Mouse (Mus musculus): Measurements from ENCODE around the gene Runx2. TPM values are rescaled to one million over a fixed set of nuclear protein-coding genes. Genes with fewer than 3 reads are reported as not detected.
A peak's percentile ranks its signal among the peaks of the same experiment; 100 is the strongest.

Runx2 gene
- polyA plus RNA-seq, 1 experiment from 2014 or later: 3.0 TPM

GRCm38 (mm10) chr17:44818825-44819224 is 4.2 kb upstream of the Runx2 start:
- ATAC-seq (ENCODE audit: low FRiP score) (no peak), DNase-seq (ENCODE audit: low spot score) (no peak)
- Histone ChIP-seq H3K27ac (ENCODE audit: low read depth, low read length) (no peak overlapping the region), H3K36me3 (ENCODE audit: control insufficient read depth, insufficient read depth, low read length) (no peaks in the 10 kb centered on the region), H3K9ac (ENCODE audit: low read depth, low read length) (no peak overlapping the region), H3K9me3 (ENCODE audit: control insufficient read depth, low read length) (no peaks in the 10 kb centered on the region), H3K27me3 (ENCODE audit: control insufficient read depth, insufficient read depth, low read length) (no peaks in the 10 kb centered on the region), H3K4me2 (replicated peaks; ENCODE audit: low read depth, low read length) (no peak overlapping the region), H3K4me3 (ENCODE audit: low read depth, low read length) (no peak overlapping the region), H3K4me1 (replicated peaks; ENCODE audit: control insufficient read depth, insufficient read depth, low read length) (no peaks in the 10 kb centered on the region)
- WGBS: 86% methylated on average over 2 of the region's 2 CpGs

GRCm38 (mm10) chr17:44807031-44807430 is 7.6 kb downstream of the Runx2 start:
- no peak overlapping the region for H3K4me2 ChIP-seq (replicated peaks; ENCODE audit: low read depth, low read length)
- no peaks in the 10 kb centered on the region for H3K36me3 ChIP-seq (ENCODE audit: control insufficient read depth, insufficient read depth, low read length)
- H3K4me3 ChIP-seq (ENCODE audit: low read depth, low read length): no peak overlapping the region
- no peaks in the 10 kb centered on the region for H3K4me1 ChIP-seq (replicated peaks; ENCODE audit: control insufficient read depth, insufficient read depth, low read length)
- ATAC-seq (ENCODE audit: low FRiP score) (no peak), DNase-seq (ENCODE audit: low spot score) (no peak)
- H3K9ac ChIP-seq (ENCODE audit: low read depth, low read length): no peak overlapping the region
- WGBS: 100% methylated on average over 1 of the region's 1 CpGs
- H3K9me3 ChIP-seq (ENCODE audit: control insufficient read depth, low read length): no peaks in the 10 kb centered on the region
- no peak overlapping the region for H3K27ac ChIP-seq (ENCODE audit: low read depth, low read length)
- H3K27me3 ChIP-seq (ENCODE audit: control insufficient read depth, insufficient read depth, low read length): no peaks in the 10 kb centered on the region

- 63% methylated on average over 3 of the region's 3 CpGs for WGBS
- Histone ChIP-seq H3K4me1 (replicated peaks; ENCODE audit: control insufficient read depth, insufficient read depth, low read length) (no peaks in the 10 kb centered on the region), H3K27me3 (ENCODE audit: control insufficient read depth, insufficient read depth, low read length) (no peaks in the 10 kb centered on the region), H3K4me3 (ENCODE audit: low read depth, low read length) (no peak overlapping the region), H3K9me3 (ENCODE audit: control insufficient read depth, low read length) (no peaks in the 10 kb centered on the region), H3K36me3 (ENCODE audit: control insufficient read depth, insufficient read depth, low read length) (no peaks in the 10 kb centered on the region), H3K27ac (ENCODE audit: low read depth, low read length) (no peak overlapping the region), H3K4me2 (replicated peaks; ENCODE audit: low read depth, low read length) (no peak overlapping the region), H3K9ac (ENCODE audit: low read depth, low read length) (no peak overlapping the region)
- DNase-seq (ENCODE audit: low spot score): no peak
- no peak for ATAC-seq (ENCODE audit: low FRiP score)
Measured at GRCm38 (mm10) chr17:44797331-44797730, 17.3 kb downstream of the Runx2 start.

- H3K4me1 ChIP-seq (replicated peaks; ENCODE audit: control insufficient read depth, insufficient read depth, low read length): no peaks in the 10 kb centered on the region
- no peak overlapping the region for H3K4me2 ChIP-seq (replicated peaks; ENCODE audit: low read depth, low read length)
- 93% methylated on average over 12 of the region's 12 CpGs for WGBS
- ATAC-seq (ENCODE audit: low FRiP score) (no peak), DNase-seq (ENCODE audit: low spot score) (no peak)
- no peaks in the 10 kb centered on the region for H3K36me3 ChIP-seq (ENCODE audit: control insufficient read depth, insufficient read depth, low read length)
- H3K4me3 ChIP-seq (ENCODE audit: low read depth, low read length): no peak overlapping the region
- no peaks in the 10 kb centered on the region for H3K27me3 ChIP-seq (ENCODE audit: control insufficient read depth, insufficient read depth, low read length)
- no peaks in the 10 kb centered on the region for H3K9me3 ChIP-seq (ENCODE audit: control insufficient read depth, low read length)
- H3K27ac ChIP-seq (ENCODE audit: low read depth, low read length): no peak overlapping the region
- no peak overlapping the region for H3K9ac ChIP-seq (ENCODE audit: low read depth, low read length)
Measured at GRCm38 (mm10) chr17:44792218-44792917, 22.2 kb downstream of the Runx2 start.

GRCm38 (mm10) chr17:44788982-44789747 is 25.4 kb downstream of the Runx2 start:
- Histone ChIP-seq H3K36me3 (ENCODE audit: control insufficient read depth, insufficient read depth, low read length) (no peaks in the 10 kb centered on the region), H3K27me3 (ENCODE audit: control insufficient read depth, insufficient read depth, low read length) (no peaks in the 10 kb centered on the region), H3K4me1 (replicated peaks; ENCODE audit: control insufficient read depth, insufficient read depth, low read length) (no peaks in the 10 kb centered on the region), H3K9ac (ENCODE audit: low read depth, low read length) (no peak overlapping the region), H3K4me2 (replicated peaks; ENCODE audit: low read depth, low read length) (no peak overlapping the region), H3K27ac (ENCODE audit: low read depth, low read length) (no peak overlapping the region), H3K4me3 (ENCODE audit: low read depth, low read length) (no peak overlapping the region), H3K9me3 (ENCODE audit: control insufficient read depth, low read length) (no peaks in the 10 kb centered on the region)
- 73% methylated on average over 5 of the region's 5 CpGs for WGBS
- DNase-seq (ENCODE audit: low spot score) (no peak), ATAC-seq (ENCODE audit: low FRiP score) (no peak)

GRCm38 (mm10) chr17:44783143-44783542 is 31.5 kb downstream of the Runx2 start:
- DNase-seq (ENCODE audit: low spot score) (no peak), ATAC-seq (ENCODE audit: low FRiP score) (no peak)
- WGBS: 79% methylated on average over 2 of the region's 2 CpGs
- Histone ChIP-seq H3K9me3 (ENCODE audit: control insufficient read depth, low read length) (no peaks in the 10 kb centered on the region), H3K4me1 (replicated peaks; ENCODE audit: control insufficient read depth, insufficient read depth, low read length) (no peaks in the 10 kb centered on the region), H3K36me3 (ENCODE audit: control insufficient read depth, insufficient read depth, low read length) (no peaks in the 10 kb centered on the region), H3K4me3 (ENCODE audit: low read depth, low read length) (no peak overlapping the region), H3K4me2 (replicated peaks; ENCODE audit: low read depth, low read length) (no peak overlapping the region), H3K9ac (ENCODE audit: low read depth, low read length) (no peak overlapping the region), H3K27me3 (ENCODE audit: control insufficient read depth, insufficient read depth, low read length) (no peaks in the 10 kb centered on the region), H3K27ac (ENCODE audit: low read depth, low read length) (no peak overlapping the region)

GRCm38 (mm10) chr17:44782366-44782765 is 32.2 kb downstream of the Runx2 start:
- Histone ChIP-seq H3K9me3 (ENCODE audit: control insufficient read depth, low read length) (no peaks in the 10 kb centered on the region), H3K4me2 (replicated peaks; ENCODE audit: low read depth, low read length) (no peak overlapping the region), H3K36me3 (ENCODE audit: control insufficient read depth, insufficient read depth, low read length) (no peaks in the 10 kb centered on the region), H3K9ac (ENCODE audit: low read depth, low read length) (no peak overlapping the region), H3K27ac (ENCODE audit: low read depth, low read length) (no peak overlapping the region), H3K4me3 (ENCODE audit: low read depth, low read length) (no peak overlapping the region), H3K27me3 (ENCODE audit: control insufficient read depth, insufficient read depth, low read length) (no peaks in the 10 kb centered on the region), H3K4me1 (replicated peaks; ENCODE audit: control insufficient read depth, insufficient read depth, low read length) (no peaks in the 10 kb centered on the region)
- ATAC-seq (ENCODE audit: low FRiP score) (no peak), DNase-seq (ENCODE audit: low spot score) (no peak)
- WGBS: 90% methylated on average over 4 of the region's 4 CpGs

- Histone ChIP-seq H3K27ac (ENCODE audit: low read depth, low read length) (no peak overlapping the region), H3K27me3 (ENCODE audit: control insufficient read depth, insufficient read depth, low read length) (no peaks in the 10 kb centered on the region), H3K9me3 (ENCODE audit: control insufficient read depth, low read length) (no peaks in the 10 kb centered on the region), H3K4me2 (replicated peaks; ENCODE audit: low read depth, low read length) (no peak overlapping the region), H3K4me1 (replicated peaks; ENCODE audit: control insufficient read depth, insufficient read depth, low read length) (no peaks in the 10 kb centered on the region), H3K9ac (ENCODE audit: low read depth, low read length) (no peak overlapping the region), H3K36me3 (ENCODE audit: control insufficient read depth, insufficient read depth, low read length) (no peaks in the 10 kb centered on the region), H3K4me3 (ENCODE audit: low read depth, low read length) (no peak overlapping the region)
- WGBS: 69% methylated on average over 4 of the region's 4 CpGs
- ATAC-seq (ENCODE audit: low FRiP score) (no peak), DNase-seq (ENCODE audit: low spot score) (no peak)
Measured at GRCm38 (mm10) chr17:44780353-44780752, 34.2 kb downstream of the Runx2 start.

GRCm38 (mm10) chr17:44778141-44778540 is 36.5 kb downstream of the Runx2 start:
- no peak overlapping the region for H3K27ac ChIP-seq (ENCODE audit: low read depth, low read length)
- no peaks in the 10 kb centered on the region for H3K4me1 ChIP-seq (replicated peaks; ENCODE audit: control insufficient read depth, insufficient read depth, low read length)
- no peak overlapping the region for H3K4me3 ChIP-seq (ENCODE audit: low read depth, low read length)
- H3K36me3 ChIP-seq (ENCODE audit: control insufficient read depth, insufficient read depth, low read length): no peaks in the 10 kb centered on the region
- no peak overlapping the region; the same call in 1 of the 2 replicates for H3K4me2 ChIP-seq (replicated peaks; ENCODE audit: low read depth, low read length)
- 69% methylated on average over 5 of the region's 5 CpGs for WGBS
- H3K9ac ChIP-seq (ENCODE audit: low read depth, low read length): no peak overlapping the region
- DNase-seq (ENCODE audit: low spot score): peak; percentile 2
- H3K9me3 ChIP-seq (ENCODE audit: control insufficient read depth, low read length): no peaks in the 10 kb centered on the region
- ATAC-seq (ENCODE audit: low FRiP score): no peak
- no peaks in the 10 kb centered on the region for H3K27me3 ChIP-seq (ENCODE audit: control insufficient read depth, insufficient read depth, low read length)
